In the genomic region with DNA sequence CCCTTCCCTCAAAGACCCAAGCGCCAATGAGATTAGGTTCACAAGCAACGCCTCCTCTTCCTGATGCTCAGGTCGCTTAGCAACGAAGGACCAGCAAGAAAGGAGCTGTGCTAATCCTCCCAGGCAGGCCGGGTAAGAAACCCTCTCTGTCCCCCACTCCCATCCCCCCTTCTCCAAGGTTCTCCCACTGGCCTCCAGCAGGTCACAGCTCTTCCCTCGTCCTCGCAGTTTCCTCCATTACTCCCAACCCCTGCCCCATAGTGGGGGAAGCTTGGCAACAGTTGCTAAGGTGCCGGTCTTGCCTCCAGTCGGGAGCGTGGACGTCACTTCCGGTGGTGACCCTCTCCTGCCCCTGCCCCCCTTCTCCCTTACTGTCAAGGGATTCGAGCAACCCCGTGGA, we compare ENCODE assay signal across 8 mouse cellular contexts. TPM values are rescaled to one million over a fixed set of nuclear protein-coding genes. Genes with fewer than 3 reads are reported as not detected.
DNase-seq lines count a peak whose midpoint lies in the region; ATAC-seq lines count a peak whose summit lies in the region.

No protein-coding gene starts in this region.

- H3K36me3 ChIP-seq in hindbrain, embryonic 14.5 days (replicated peaks; ENCODE audit: control insufficient read depth, insufficient read depth), result peaks cover 32% of the 10 kb centered on the region
- peaks cover 27% of the 10 kb centered on the region for H3K36me3 ChIP-seq in lung, embryonic 15.5 days

- ATAC-seq in hindbrain, embryonic 14.5 days (ENCODE audit: low FRiP score), result peak; percentile 84
- ATAC-seq in lung, embryonic 15.5 days (ENCODE audit: borderline replicate concordance, extremely low read depth, low FRiP score, low TSS enrichment), result no peak
- no peak; the same call in 1 of the 2 replicates for ATAC-seq in megakaryocyte-erythroid progenitor cell, adult 5-6 weeks (replicated peaks; ENCODE audit: low FRiP score, low TSS enrichment, poor library complexity, severe bottlenecking)

- H3K4me1 ChIP-seq in hindbrain, embryonic 14.5 days (replicated peaks; ENCODE audit: control insufficient read depth, insufficient read depth, low read length), result peaks cover 38% of the 10 kb centered on the region
- H3K4me1 ChIP-seq in lung, embryonic 15.5 days, result peaks cover 60% of the 10 kb centered on the region

- peak overlapping the region; percentile 35 for H3K4me3 ChIP-seq in hindbrain, embryonic 14.5 days (replicated peaks; ENCODE audit: low read length)
- peak overlapping the region; percentile 30 for H3K4me3 ChIP-seq in lung, embryonic 15.5 days

- no peaks in the 10 kb centered on the region for H3K9me3 ChIP-seq in hindbrain, embryonic 14.5 days (ENCODE audit: control insufficient read depth, low read length)
- no peaks in the 10 kb centered on the region for H3K9me3 ChIP-seq in lung, embryonic 15.5 days

- WGBS in hindbrain, embryonic 14.5 days, result 0% methylated on average over 14 of the region's 14 CpGs
- 1% methylated on average over 14 of the region's 14 CpGs for WGBS in lung, embryonic 15.5 days

- H3K4me2 ChIP-seq in hindbrain, embryonic 14.5 days (replicated peaks), result peak overlapping the region; percentile 82
- peak overlapping the region; percentile 65 for H3K4me2 ChIP-seq in lung, embryonic 15.5 days

- H3K27ac ChIP-seq in hindbrain, embryonic 14.5 days, result peak overlapping the region; percentile 98
- no peak overlapping the region for H3K27ac ChIP-seq in lung, embryonic 15.5 days

- DNase-seq in ZHBTc4 (ENCODE audit: low read depth, low spot score), result peak; percentile 63
- DNase-seq in cerebellum, postnatal 25 days, result peak; percentile 85 to 87
- peak; percentile 91 to 92 for DNase-seq in frontal cortex, postnatal 36 days (ENCODE audit: low spot score in 2 of 2)
- peak; percentile 87 for DNase-seq in hindbrain, embryonic 14.5 days (ENCODE audit: low spot score)
- DNase-seq in layer of hippocampus, postnatal 14 days (ENCODE audit: low spot score in 2 of 2), result peak; percentile 89 to 90
- DNase-seq in ovary, postnatal 36 days (ENCODE audit: low spot score), result peak; percentile 63

- peak overlapping the region; percentile 61 for H3K9ac ChIP-seq in hindbrain, embryonic 14.5 days
- H3K9ac ChIP-seq in lung, embryonic 15.5 days, result peak overlapping the region; percentile 32

- H3K27me3 ChIP-seq in hindbrain, embryonic 14.5 days (ENCODE audit: control insufficient read depth, insufficient read depth, low read length), result no peaks in the 10 kb centered on the region
- H3K27me3 ChIP-seq in lung, embryonic 15.5 days, result no peaks in the 10 kb centered on the region

RNA-seq across cellular contexts. Expression of a gene that starts 0.7 kb away (rescaled TPM):
- 23.3 and 23.6 TPM in 2 replicates for polyA plus RNA-seq in hindbrain, embryonic 14.5 days (2014; fragmentation: Nextera tagmentation; extraction: Ambion mirVana)
- 10 to 100 TPM; 67.8 to 76.2 TPM for total RNA-seq in layer of hippocampus, postnatal 14 days (2021)
- polyA plus RNA-seq in lung, embryonic 15.5 days (2015; fragmentation: Nextera tagmentation; extraction: Ambion mirVana), result 2.8 and 3.7 TPM in 2 replicates
- total RNA-seq in megakaryocyte-erythroid progenitor cell, adult 5-6 weeks (2014; fragmentation: Nextera tagmentation), result 6.6 TPM in 1 of 2 replicates, not detected in the other
- 0.23 and 1.9 TPM in 2 replicates for total RNA-seq in megakaryocyte-erythroid progenitor cell, adult 5-6 weeks (2017)

RNA-seq across cellular contexts. Expression of a gene that starts 3.1 kb away (rescaled TPM):
- 0.74 and 0.82 TPM in 2 replicates for polyA plus RNA-seq in hindbrain, embryonic 14.5 days (2014; fragmentation: Nextera tagmentation; extraction: Ambion mirVana)
- 1 to 10 TPM; 2.7 to 2.8 TPM for total RNA-seq in layer of hippocampus, postnatal 14 days (2021)
- polyA plus RNA-seq in lung, embryonic 15.5 days (2015; fragmentation: Nextera tagmentation; extraction: Ambion mirVana), result 1.6 and 2.2 TPM in 2 replicates
- total RNA-seq in megakaryocyte-erythroid progenitor cell, adult 5-6 weeks (2014; fragmentation: Nextera tagmentation), result not detected in 2 replicates
- not detected in 2 replicates for total RNA-seq in megakaryocyte-erythroid progenitor cell, adult 5-6 weeks (2017)

RNA-seq across cellular contexts. Expression of a gene that starts 7.5 kb away (rescaled TPM):
- polyA plus RNA-seq in hindbrain, embryonic 14.5 days (2014; fragmentation: Nextera tagmentation; extraction: Ambion mirVana), result 3.6 and 4.2 TPM in 2 replicates
- total RNA-seq in layer of hippocampus, postnatal 14 days (2021), result 10 to 100 TPM; 11.5 to 14.6 TPM
- 3.2 and 3.4 TPM in 2 replicates for polyA plus RNA-seq in lung, embryonic 15.5 days (2015; fragmentation: Nextera tagmentation; extraction: Ambion mirVana)
- 8.2 and 11.6 TPM in 2 replicates for total RNA-seq in megakaryocyte-erythroid progenitor cell, adult 5-6 weeks (2014; fragmentation: Nextera tagmentation)
- total RNA-seq in megakaryocyte-erythroid progenitor cell, adult 5-6 weeks (2017), result 1.1 and 1.2 TPM in 2 replicates

RNA-seq across cellular contexts. Expression of a gene that starts 16.2 kb away (rescaled TPM):
- 0.25 and 0.43 TPM in 2 replicates for polyA plus RNA-seq in hindbrain, embryonic 14.5 days (2014; fragmentation: Nextera tagmentation; extraction: Ambion mirVana)
- under 1 TPM; 0.41 to 0.44 TPM for total RNA-seq in layer of hippocampus, postnatal 14 days (2021)
- polyA plus RNA-seq in lung, embryonic 15.5 days (2015; fragmentation: Nextera tagmentation; extraction: Ambion mirVana), result 0.16 TPM in 1 of 2 replicates, not detected in the other
- total RNA-seq in megakaryocyte-erythroid progenitor cell, adult 5-6 weeks (2014; fragmentation: Nextera tagmentation), result not detected in 2 replicates
- total RNA-seq in megakaryocyte-erythroid progenitor cell, adult 5-6 weeks (2017), result not detected in 2 replicates

RNA-seq across cellular contexts. Expression of a gene that starts 41.7 kb away (rescaled TPM):
- 0.21 TPM in 1 of 2 replicates, not detected in the other for polyA plus RNA-seq in hindbrain, embryonic 14.5 days (2014; fragmentation: Nextera tagmentation; extraction: Ambion mirVana)
- not detected for total RNA-seq in layer of hippocampus, postnatal 14 days (2021)
- 0.39 and 1.2 TPM in 2 replicates for polyA plus RNA-seq in lung, embryonic 15.5 days (2015; fragmentation: Nextera tagmentation; extraction: Ambion mirVana)
- 0.69 TPM in 1 of 2 replicates, not detected in the other for total RNA-seq in megakaryocyte-erythroid progenitor cell, adult 5-6 weeks (2014; fragmentation: Nextera tagmentation)
- not detected in 2 replicates for total RNA-seq in megakaryocyte-erythroid progenitor cell, adult 5-6 weeks (2017)

Comparison
In these comparisons a context has a peak if more than half of its experiments do, and no peak if none do; other contexts are left out.
1. RNA of a gene that starts 0.7 kb away (total RNA-seq): 67.8 to 76.2 TPM in layer of hippocampus, postnatal 14 days; 0.23 to 6.6 TPM in megakaryocyte-erythroid progenitor cell, adult 5-6 weeks; every median in the first group is over 4 times any median in the second.
2. Peak in every context shown above with its lines, with median percentiles within 50 percentile points of each other: DNase-seq.